Mouse (Mus musculus): ENCODE measurements at regions not wholly inside any gene's neighbourhood (a gene's known extent, or its start where the extent isn't known, plus 50 kb on each side); places are given as distances from the start of the nearest gene placed in this dataset.

- TF ChIP-seq POLR2A (IDR thresholded peaks at IDR 0.05; ENCODE audit: borderline replicate concordance, extremely low read depth, insufficient read depth, insufficient read length, poor library complexity, severe bottlenecking), result no peak
- no peak for TF ChIP-seq CTCF (IDR thresholded peaks at IDR 0.05; ENCODE audit: borderline replicate concordance, extremely low read depth, insufficient read depth, insufficient read length)
Observed at GRCm38 (mm10) chr15:72383062-72383461, 1451.3 kb upstream of the Gm6569 start.

All from brain, embryonic 14.5 days (tissue).